Mouse (Mus musculus) testis, adult 2 months (tissue): ENCODE data around the gene Scube2. TPM values are rescaled to one million over a fixed set of nuclear protein-coding genes. Genes with fewer than 3 reads are reported as not detected.

Experiments
- H3K27ac ChIP-seq: fragments of 200-500 bp; 2 replicates; pipeline ENCODE4 v1.5.1; 2012; ENCODE audit warnings: low read depth, low read length; ENCODE audit not compliant: control insufficient read depth, insufficient read depth
- H3K27me3 ChIP-seq: fragments of 200-500 bp; 2 replicates; pipeline ENCODE4 v1.6.1; 2012; ENCODE audit warnings: mild to moderate bottlenecking, low read length, moderate library complexity; ENCODE audit not compliant: control insufficient read depth, insufficient read depth
- H3K36me3 ChIP-seq: fragments of 200-500 bp; 2 replicates; pipeline ENCODE4 v1.6.1; 2012; ENCODE audit warnings: mild to moderate bottlenecking, low read length; ENCODE audit not compliant: control insufficient read depth, insufficient read depth
- H3K4me1 ChIP-seq: fragments of 200-500 bp; 2 replicates; pipeline ENCODE4 v1.6.1; 2012; ENCODE audit warnings: low read length; ENCODE audit not compliant: control insufficient read depth, insufficient read depth
- H3K4me3 ChIP-seq: fragments of 200-500 bp; 2 replicates; pipeline ENCODE4 v1.5.1; 2012; ENCODE audit warnings: low read depth, mild to moderate bottlenecking, low read length, moderate library complexity, mixed read lengths; ENCODE audit not compliant: control insufficient read depth
- CTCF ChIP-seq: fragments of 200-500 bp; IDR thresholded peaks from 2 replicates; pipeline ENCODE4 v1.5.1; 2012; ENCODE audit warnings: low read depth, mild to moderate bottlenecking, inconsistent platforms, low read length, moderate library complexity; ENCODE audit not compliant: control insufficient read depth, insufficient read depth, insufficient replicate concordance
- POLR2A ChIP-seq: fragments of 200-500 bp; IDR thresholded peaks from 2 replicates; pipeline ENCODE4 v1.6.1; 2012; ENCODE audit warnings: low read depth, mild to moderate bottlenecking, inconsistent platforms, low read length, moderate library complexity; ENCODE audit not compliant: control insufficient read depth
- polyA plus RNA-seq: library from polyadenylated mRNA; depleted of rRNA; stranded (reverse); fragments of >200 nt; gene quantifications from 2 replicates; pipeline ENCODE4 v1.2.3, GENCODE M21; 2012

The Scube2 gene
- polyA plus RNA-seq, 1 experiment = 8.7 TPM

GRCm38 (mm10) chr7:109794556-109794955 is 70.9 kb downstream of the Scube2 start:
- H3K27ac ChIP-seq = no peak overlapping the region
- no peak for TF ChIP-seq POLR2A
- no peak for TF ChIP-seq CTCF

GRCm38 (mm10) chr7:109792759-109793158 is 72.7 kb downstream of the Scube2 start:
- TF ChIP-seq POLR2A = no peak
- TF ChIP-seq CTCF = no peak
- H3K27me3 ChIP-seq = no peaks in the 10 kb centered on the region
- H3K4me3 ChIP-seq = no peak overlapping the region

More at GRCm38 (mm10) chr7:109794556-109794955, 70.9 kb downstream of the Scube2 start:
- Histone ChIP-seq H3K27me3 (no peaks in the 10 kb centered on the region), H3K4me3 (no peak overlapping the region), H3K4me1 (no peaks in the 10 kb centered on the region; the same call in 1 of the 2 replicates), H3K36me3 (no peaks in the 10 kb centered on the region)

GRCm38 (mm10) chr7:109790818-109791217 is 74.7 kb downstream of the Scube2 start:
- no peak overlapping the region for H3K27ac ChIP-seq
- H3K36me3 ChIP-seq = no peaks in the 10 kb centered on the region
- no peaks in the 10 kb centered on the region for H3K27me3 ChIP-seq
- no peak overlapping the region for H3K4me3 ChIP-seq
- no peaks in the 10 kb centered on the region for H3K4me1 ChIP-seq
- TF ChIP-seq CTCF (no peak), POLR2A (no peak)

More at GRCm38 (mm10) chr7:109792759-109793158, 72.7 kb downstream of the Scube2 start:
- Histone ChIP-seq H3K27ac (no peak overlapping the region), H3K4me1 (no peaks in the 10 kb centered on the region), H3K36me3 (no peaks in the 10 kb centered on the region)

- no peak for TF ChIP-seq POLR2A
- no peak for TF ChIP-seq CTCF
- H3K27me3 ChIP-seq = no peaks in the 10 kb centered on the region
- no peak overlapping the region for H3K4me3 ChIP-seq
- no peaks in the 10 kb centered on the region for H3K4me1 ChIP-seq
- no peak overlapping the region for H3K27ac ChIP-seq
- no peaks in the 10 kb centered on the region for H3K36me3 ChIP-seq
Measured at GRCm38 (mm10) chr7:109787860-109788259, 77.6 kb downstream of the Scube2 start.

GRCm38 (mm10) chr7:109783281-109783680 is 82.2 kb downstream of the Scube2 start:
- Histone ChIP-seq H3K36me3 (no peaks in the 10 kb centered on the region), H3K4me3 (no peak overlapping the region), H3K4me1 (peaks cover 7% of the 10 kb centered on the region), H3K27me3 (no peaks in the 10 kb centered on the region), H3K27ac (no peak overlapping the region)
- TF ChIP-seq POLR2A (no peak), CTCF (no peak)

- no peak within 1 kb of the TSS for H3K27ac ChIP-seq
Measured at GRCm38 (mm10) chr7:109781470-109782203, 83.8 kb downstream of the Scube2 start, which contains the start of gene Nrip3. Nrip3 (minus strand) TSS chr7:109782025.

GRCm38 (mm10) chr7:109781087-109781469 is 84.4 kb downstream of the Scube2 start:
- Histone ChIP-seq H3K4me3 (peak overlapping the region; percentile 79), H3K36me3 (no peaks in the 10 kb centered on the region), H3K27me3 (no peaks in the 10 kb centered on the region), H3K4me1 (peaks cover 7% of the 10 kb centered on the region), H3K27ac (no peak overlapping the region)
- no peak for TF ChIP-seq CTCF
- no peak for TF ChIP-seq POLR2A

More at GRCm38 (mm10) chr7:109781470-109782203, 83.8 kb downstream of the Scube2 start, which contains the start of gene Nrip3:
- Histone ChIP-seq H3K36me3 (no peaks in the 10 kb centered on the region), H3K4me1 (peaks cover 7% of the 10 kb centered on the region), H3K27me3 (no peaks in the 10 kb centered on the region), H3K4me3 (peak within 1 kb of the TSS; percentile 79)
- TF ChIP-seq POLR2A = peak; percentile 60
- 0 out of 2 replicates have a peak, but pooled peaks have one; percentile 20 for TF ChIP-seq CTCF
